Mouse (Mus musculus) T-helper 1 cell (primary cell): ENCODE measurements around the gene Lrrc61.
"Not testable (repeated sequence)": the region's sequence is repeated elsewhere in the genome, so short reads cannot be mapped to it uniquely, and the experiment has no call there.

Experiments
- in situ Hi-C: fragments of 300-600 bp; cut with MboI, MseI; formaldehyde crosslinking; loops from one replicate; pipeline ENCODE4 v1.15.1; 2025; ENCODE audit warnings: high pct_unique_total_duplicates

The Lrrc61 gene

DNA sequence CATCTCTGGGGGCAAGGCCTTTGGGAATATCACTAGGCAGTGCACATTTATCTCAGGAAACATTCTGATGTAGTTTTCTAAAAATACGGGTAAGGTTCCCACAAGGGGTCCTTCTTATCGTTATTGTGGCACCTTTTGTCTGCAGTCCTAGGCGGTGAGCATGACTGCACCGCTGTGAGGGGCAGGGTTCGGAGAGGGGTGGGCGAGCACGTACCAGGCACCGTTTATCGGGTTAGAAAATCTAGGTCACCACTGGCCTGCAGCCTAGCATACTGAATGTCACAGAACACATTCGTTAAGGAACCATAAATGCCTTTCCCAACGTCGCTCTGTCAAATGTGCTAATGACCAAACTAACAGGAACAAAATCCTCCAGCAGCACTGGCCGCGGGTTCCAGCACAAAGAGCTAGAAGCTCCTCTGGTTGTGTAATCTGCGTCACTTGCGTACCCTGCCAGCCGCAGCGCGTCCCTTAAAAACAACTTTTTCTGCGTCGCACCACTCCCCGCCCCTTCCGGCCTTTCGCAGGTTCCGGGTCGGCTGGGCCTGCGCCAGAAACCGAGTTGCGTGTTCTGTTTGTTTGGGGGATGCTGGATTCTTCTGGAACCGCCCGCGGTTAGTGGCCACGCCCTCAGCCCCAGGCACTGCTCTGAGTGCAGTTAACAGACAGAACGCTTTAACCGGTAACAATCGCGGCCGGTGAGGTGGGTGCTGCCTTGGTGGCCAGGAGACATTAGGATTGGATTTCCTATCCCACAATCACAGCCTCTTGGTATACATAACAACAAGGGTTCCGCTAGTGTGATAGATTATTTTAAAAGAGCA, at the start of gene Lrrc61:
Gene Lrrc61, plus strand, starts transcription at position 517 of the 824 bp plus-strand sequence.
- in situ Hi-C loops, result no loop called here

DNA sequence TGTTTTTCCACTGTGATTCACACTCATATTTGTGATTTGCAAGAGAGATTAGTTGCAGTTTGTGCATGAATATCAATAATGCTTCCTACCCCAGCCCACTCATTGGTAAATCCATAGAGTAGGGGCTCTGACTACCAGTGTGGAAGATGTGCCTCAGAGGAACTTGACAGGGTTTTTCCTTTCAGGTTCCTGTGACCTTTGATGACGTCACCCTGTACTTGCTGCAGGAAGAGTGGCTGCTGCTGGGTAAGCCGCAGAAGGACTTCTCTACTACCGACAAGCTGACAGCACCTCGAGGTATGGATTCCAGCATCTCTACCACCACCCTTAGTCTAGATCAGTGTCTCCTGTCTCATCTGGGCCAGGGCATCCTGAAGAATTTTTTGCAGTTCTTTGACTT, 46.5 kb upstream of the Lrrc61 start:
- in situ Hi-C loops, result no loop called here

DNA sequence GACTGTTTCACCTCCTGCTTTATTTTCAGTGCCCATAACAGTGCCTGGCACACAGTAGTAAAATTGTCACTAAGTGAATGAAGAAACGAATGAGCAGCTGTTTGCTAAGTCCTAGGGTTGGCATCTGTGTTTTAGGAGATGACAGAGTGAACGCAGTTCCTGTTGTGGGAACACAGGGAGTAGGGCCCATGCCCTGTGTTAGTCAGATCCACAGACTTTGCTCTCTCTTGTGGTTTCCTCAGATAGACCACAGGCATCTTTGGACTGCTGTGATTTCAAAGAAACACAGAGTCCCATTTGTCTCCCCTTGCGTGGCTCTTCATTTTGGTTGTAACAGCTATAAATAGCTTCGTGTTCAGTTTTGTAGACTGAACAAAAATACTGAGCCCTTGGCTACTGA, 44.2 kb upstream of the Lrrc61 start:
- in situ Hi-C loops, result loop anchor here (5.0 kb wide), 1 partner anchor 77 kb away; the partner anchor contains the start of gene Gm45021

DNA sequence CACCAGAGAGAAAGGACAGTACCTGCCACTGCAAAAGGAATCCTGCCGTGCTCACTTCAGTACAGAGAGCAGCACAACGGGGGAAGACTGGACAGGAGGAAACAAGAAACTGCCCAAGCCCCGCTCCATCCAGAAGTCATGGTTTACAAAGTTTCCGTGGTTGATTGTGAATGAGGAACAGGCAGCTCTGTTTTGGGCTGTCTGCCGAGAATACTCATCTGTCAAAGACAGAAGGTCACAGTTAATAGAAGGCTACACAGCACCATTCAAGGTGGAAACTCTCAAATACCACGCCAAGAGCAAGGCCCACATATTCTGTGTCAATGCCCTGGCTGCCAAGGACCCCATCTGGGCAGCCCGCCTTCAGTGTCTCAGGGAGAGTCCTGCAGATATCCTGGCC, 42.7 kb upstream of the Lrrc61 start:
- in situ Hi-C loops, result loop anchor here (5.0 kb wide), 1 partner anchor 75 kb away; the partner anchor contains the start of gene Gm45021

DNA sequence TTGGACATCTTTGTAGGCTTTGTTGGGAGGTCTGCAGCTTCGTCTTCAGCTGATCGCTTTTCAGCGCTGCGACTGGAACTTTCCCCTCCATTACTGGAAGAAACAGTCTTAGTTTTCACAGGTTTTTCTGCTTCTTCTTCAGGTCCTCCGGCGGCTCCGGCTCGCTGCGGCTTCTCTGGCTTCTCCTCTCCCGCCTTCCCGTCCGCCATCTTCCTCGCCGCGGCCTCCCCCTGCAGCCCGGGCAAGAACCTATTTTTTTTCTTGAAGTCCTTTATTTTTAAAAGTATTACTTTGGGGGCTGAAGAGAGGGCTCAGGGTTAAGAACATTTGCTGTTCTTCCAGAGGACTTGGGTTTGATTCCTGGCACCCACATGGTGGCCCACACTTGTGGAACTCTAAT, 29.7 kb upstream of the Lrrc61 start:
- in situ Hi-C loops, result not testable (repeated sequence)

DNA sequence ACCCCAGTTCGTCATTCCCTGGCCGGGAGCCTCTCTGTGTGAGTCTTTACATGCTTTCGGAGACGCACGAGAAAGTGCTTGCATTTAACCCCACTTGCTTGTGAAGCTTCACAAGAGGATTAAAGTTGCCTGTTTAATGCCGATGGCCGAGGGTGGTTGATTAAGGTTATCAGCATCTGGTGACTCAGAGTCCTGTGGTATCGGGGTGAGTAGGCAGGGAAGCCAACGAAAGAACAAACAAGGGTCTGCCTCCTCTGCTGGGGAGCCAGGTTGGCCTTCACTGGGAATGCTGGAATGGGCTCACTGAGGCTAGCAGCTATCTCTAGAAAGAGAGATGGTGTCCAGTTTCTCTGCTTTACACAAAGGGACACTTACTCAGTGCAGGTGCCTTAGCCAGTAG, 26.7 kb upstream of the Lrrc61 start:
- in situ Hi-C loops, result no loop called here

DNA sequence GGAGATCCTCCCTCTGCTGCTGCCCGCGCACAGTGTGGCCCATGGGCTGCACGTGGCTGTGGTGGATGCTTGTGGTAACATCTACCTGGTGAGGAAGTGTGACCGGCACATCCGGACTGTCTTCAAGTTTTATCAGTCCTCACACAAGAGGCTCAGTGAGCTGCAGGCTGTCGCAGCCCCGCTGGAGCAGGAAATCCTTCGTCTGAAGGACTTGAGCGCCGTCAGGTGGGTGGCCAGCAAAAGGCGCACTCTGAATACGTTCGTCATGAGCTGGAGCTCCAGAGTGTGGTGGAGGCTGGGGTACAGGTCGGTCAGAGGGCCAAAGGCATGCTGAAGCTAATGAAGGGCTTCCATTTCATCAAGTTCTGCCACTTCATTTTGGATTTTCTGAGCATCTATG, 25.3 kb upstream of the Lrrc61 start:
- in situ Hi-C loops, result no loop called here

DNA sequence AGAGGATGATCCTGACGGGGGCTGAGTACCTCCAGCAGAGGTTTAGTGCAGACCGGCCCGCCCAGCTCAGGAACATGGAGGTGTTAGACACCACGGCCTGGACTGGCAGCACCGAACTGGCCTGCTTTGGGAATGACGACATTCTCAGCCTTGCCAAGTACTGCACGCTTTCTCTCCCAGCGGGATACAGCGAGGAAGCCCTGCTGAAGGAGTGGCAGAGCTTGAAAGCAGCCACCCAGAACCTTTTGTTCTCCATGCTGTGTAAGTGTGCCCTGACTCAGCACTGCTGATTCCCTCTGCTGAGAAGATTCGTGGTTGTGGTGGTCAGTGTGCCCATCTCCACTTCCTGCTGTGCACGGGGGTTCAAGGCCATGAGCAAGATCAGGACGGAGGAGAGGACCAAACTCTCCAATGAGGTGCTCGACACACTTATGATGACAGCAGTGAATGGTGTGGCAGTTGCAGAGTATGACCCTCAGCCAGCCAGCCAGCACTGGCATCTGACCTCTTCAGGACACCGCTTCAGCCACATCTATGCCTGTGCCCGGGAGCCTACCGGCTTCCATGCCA, 24.6 kb upstream of the Lrrc61 start:
- in situ Hi-C loops, result no loop called here

DNA sequence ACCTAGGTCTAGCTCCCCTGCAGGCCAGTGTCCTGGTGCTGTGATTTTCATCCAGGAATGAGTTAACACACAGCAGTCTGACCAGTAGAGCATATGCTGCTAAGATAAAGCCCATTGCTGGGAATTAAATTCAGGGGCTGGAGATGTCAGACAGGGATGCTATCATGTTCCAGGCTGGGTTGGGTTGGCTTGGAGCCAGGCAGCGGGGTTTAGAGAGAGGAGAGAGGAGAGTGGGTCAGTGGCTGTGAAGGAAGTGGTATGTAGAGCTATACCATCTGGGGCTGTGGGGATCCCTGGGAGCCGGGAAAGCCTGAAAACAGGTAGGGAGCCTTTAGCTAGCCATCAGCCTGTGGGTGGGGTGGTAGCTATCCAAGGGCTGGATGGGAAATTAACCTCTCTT, 23.7 kb upstream of the Lrrc61 start:
- in situ Hi-C loops, result no loop called here

DNA sequence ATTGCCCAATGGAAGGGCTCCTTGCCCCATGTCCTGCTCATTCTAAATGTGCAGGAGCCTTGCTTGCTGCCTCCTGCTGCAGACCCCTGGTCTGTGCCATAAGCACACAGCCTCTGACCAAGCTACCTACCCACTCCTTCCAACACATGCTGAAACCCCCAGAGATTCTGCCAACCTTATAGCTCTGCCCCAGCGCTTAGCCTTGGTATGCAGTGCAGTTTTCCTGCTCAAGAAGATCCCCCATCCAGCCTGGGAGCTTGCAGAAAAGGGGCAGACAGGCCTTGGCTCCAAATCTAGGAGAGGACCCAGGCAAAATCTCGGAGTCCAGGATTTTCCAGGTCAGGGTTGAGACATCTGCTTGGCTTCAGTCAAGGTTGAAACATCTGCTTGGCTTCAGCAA, 21.1 kb upstream of the Lrrc61 start:
- in situ Hi-C loops, result no loop called here

DNA sequence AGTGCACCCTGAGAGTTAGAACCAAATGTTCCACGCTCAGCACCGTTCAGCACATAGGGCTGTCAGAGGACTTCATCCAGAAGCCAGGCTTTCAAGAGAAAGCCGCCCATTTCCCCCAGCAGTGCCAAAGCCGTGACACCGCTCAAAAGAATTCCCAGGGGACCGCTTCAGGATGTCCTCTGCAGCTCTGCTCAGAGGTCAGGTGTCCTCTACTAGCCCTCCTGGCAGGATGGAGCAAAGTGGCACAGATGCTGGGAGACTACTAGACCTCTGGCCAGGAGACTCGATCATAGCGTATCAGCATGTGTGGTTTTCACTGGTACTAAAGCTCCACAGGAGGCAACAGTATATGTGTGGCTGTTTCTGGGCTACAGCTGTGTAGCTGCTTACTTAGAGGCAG, 19.7 kb upstream of the Lrrc61 start:
- in situ Hi-C loops, result loop anchor here (5.0 kb wide), 1 partner anchor 358 kb away; no protein-coding TSS in a partner anchor

DNA sequence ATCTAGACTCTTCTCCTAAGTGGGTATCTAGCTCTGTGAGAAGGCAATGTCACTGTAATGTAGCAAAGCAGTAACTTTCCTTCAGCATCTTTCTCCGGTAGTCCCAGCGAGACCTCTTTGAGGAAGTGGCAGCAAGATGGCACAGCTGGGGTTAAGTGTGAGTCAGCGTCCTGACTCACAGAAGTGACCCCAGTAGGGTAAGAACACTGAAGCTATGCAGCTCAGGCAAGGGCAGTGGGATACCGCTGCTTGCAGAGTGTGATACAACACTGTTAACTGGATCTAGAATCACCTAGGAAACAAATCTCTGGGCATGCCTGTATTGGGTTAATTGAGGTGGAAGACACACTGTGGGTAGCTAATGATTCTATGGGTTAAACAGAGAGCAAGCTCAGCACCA, 18.5 kb upstream of the Lrrc61 start:
- in situ Hi-C loops, result loop anchor here (5.0 kb wide), 1 partner anchor 359 kb away; no protein-coding TSS in a partner anchor

DNA sequence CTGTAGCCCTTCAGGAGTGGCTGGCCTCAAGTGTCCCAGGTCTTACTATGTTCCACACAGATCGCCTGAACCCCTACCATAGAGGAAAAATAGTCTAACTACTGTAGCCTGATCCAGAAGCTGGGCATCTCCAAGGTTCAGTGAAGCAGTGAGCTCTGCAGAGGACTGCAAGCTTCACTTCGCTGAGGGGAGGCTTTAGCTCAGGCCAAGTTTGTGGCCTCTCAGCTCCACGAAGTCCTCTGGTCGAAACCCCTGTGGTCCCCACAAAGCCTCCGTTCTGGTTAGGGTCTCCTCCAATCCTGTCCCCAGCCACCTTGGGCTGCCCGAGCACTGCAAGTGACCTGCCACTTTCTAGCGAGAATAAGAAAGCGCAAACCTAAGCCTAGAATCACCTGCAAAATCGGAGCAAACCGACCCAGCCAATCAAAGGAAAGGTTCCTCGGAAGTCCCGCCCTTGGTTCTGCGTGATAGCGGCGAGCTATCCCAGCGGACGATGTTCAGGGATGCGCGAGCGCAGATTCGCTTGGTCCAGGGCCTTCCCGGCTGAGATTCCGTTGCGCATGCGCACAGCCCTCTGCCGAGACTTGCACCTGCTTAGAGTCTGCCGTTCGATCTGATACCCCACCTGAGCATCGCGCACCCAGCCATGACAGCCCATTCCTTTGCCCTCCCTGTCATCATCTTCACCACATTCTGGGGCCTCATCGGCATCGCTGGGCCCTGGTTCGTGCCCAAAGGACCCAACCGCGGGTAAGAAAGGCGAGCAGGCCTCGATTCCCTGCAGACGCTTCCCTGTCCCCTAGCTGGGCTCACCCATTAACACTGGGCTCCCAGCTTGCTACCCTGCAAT, 17.3 kb upstream of the Lrrc61 start, which contains the start of gene Atp6v0e2:
Gene Atp6v0e2, plus strand, starts transcription at position 511 of the 850 bp plus-strand sequence.
- in situ Hi-C loops, result loop anchor here (5.0 kb wide), 1 partner anchor 360 kb away; no protein-coding TSS in a partner anchor

DNA sequence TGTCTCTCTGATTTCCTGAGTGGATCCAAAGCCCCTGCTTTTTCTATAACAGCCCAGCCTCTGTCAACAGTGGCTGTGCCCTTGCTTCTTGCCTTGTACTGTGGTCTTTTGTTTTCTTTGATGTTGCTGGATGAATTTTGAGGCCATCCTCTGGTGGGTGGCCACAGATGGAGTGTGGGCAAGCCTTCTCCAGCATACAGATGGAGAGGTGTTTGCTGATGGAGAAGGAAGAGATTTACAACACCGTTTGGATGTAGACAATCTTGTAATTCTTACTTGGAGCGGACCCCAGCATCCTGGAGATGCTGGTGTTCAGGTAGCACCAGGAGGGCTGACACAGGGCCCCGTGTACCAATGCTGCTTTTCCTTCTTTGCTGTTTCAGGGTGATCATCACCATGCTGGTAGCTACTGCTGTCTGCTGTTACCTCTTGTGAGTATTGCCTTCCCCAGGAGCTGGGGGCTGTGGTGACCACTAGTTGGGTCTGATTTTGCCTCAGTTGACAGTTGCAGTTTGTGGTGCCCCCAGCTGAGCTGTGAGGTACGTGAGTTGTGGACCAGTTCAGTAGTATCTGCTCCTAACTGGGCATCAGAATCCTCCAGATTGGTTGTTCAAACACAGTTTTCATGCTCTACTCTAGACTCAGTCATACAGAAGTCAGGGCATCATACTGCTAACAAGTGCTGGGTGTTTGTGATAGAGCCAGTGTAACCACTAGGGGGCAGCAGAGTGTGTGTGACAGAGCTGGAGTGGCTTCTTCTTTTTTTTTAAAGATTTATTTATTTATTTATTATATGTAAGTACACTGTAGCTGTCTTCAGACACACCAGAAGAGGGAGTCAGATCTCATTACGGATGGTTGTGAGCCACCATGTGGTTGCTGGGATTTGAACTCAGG, 15.5 kb upstream of the Lrrc61 start:
- in situ Hi-C loops, result loop anchor here (5.0 kb wide), 1 partner anchor 362 kb away; no protein-coding TSS in a partner anchor

DNA sequence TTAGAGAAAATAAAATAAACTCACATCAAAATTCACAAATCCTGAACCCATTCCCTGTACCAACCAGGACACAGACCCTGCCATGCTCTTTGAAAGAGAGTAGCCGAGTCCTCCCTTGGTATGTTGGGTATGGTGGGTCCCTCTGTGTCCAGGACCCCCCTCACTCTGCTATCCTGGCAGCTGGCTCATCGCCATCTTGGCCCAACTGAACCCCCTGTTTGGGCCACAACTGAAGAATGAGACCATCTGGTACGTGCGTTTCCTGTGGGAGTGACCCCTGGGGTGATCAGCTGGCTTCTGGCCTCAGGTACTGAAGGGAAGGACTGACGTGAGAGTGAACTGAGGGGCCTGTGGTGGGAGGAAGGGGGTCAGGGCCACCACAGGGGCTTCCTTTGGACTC, 14.7 kb upstream of the Lrrc61 start:
- in situ Hi-C loops, result loop anchor here (5.0 kb wide), 1 partner anchor 363 kb away; no protein-coding TSS in a partner anchor

DNA sequence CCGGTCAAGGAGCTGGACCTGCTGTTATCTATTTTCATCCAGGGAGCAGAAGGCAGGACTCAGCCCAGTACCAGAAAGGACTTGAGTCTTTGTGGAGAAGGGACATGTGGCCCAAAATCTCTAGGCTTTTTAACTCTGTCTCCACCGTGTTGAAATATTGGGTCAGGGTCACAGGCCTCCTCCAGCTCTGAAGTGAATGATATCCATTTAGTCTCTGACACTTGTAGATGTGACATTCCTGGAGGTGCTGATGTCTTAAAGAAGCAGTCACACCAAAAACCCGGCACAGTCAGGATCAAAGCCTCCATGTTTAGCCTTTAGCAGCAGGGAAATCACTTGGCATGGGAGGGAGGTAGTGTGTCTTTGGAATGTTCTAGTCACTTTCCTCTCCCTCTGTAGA, 13.9 kb upstream of the Lrrc61 start:
- in situ Hi-C loops, result no loop called here

DNA sequence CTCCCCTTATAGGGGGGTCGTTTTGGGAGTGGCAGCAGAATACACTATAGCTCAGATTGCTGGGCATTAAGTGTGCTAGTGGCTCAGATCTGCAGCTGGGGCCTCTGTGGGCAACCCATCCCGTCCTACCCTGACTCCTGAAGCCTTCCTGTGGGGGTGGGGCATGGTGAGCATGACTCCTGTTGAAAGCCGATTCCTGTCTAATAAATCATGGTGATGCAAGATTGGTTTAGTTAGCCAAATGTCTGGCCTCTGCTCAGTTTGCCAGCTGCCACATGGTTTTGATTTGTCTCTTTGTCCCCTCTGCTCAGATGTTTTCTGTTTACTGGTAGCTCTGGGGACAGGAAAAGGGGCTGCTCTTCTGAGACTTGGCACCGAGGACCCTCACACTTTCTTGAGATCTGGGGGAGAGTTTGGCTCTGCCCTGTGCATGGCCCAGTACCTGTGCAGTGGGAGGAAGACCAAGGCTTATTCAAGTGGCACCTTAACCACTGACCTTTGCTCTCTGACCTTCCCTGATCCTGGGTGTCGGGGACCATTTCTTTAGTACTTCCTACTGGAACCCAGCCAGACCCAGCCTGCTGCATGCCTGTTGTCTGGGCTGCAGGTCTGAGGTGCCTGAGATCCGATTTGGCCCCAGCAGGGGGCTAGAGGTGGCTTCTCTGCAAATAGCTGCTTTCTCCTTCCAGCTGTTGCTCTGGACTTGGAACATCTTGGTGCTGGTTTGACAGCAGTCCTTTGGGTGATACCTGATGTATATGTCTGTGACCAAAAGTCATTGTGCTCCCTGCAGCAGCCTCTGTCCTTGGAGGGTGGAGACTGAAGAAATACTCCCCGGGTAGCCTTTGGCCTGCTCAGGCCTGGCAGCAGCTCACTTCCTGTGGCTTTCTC, 12.8 kb upstream of the Lrrc61 start:
- in situ Hi-C loops, result no loop called here

DNA sequence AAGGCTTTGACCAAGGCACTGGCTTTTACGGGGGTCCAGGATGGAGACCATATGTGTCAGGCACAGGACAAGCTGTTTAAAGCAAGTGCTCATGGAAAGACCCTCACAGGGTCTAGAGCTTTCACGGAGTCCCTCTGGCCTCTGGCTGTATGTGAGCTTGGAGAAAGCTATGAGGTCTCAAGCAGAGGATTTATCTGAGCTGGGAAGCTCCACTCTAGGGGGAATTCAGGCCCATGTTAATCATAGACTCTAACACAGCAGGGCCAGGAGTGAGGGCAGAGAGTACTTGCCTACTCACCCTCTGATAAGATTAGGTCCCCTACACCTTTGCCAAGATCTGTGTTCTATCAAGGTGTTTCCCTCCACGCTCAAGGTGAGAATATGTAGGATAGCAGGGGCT, 12.0 kb upstream of the Lrrc61 start:
- in situ Hi-C loops, result no loop called here

DNA sequence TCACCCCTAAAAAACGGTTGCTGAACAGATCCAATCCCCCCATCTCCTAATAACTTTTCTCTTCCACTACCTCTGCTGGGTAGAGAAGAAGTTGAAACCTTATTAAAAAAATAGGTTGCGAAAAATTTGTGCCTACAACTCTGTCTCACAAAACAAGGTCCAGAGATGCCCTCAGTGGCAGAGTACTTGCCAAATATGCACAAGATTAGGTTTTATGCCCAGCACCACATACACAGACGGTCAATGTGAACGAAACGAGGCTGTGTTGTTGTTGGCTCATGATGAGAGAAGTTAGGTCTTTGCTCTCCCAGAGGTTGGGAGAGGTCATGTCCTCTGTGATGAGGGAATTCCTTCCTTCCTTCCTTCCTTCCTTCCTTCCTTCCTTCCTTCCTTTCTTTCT, 9.3 kb upstream of the Lrrc61 start:
- in situ Hi-C loops, result no loop called here

DNA sequence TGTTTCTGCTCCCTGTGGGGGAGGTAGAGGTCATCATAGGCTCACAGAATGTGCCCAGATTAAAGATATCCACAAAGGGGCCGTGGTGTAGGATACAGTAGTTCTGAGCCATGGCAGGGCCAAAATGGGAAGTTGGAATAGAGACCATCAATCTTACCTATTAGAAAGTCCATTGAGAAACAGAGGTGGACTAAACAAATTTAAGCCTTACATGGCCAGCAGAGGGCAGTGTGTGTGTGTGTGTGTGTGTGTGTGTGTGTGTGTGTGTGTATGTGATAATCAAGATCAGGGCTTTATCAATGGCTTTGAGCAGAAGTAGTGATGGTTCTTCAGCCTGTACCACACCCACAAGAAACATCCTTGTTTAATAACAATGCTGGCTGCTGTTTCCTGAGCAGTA, 8.3 kb upstream of the Lrrc61 start:
- in situ Hi-C loops, result no loop called here
